Mouse (Mus musculus) gastrocnemius, postnatal 36 days (tissue): Measurements from ENCODE around the gene Cdsn. TPM values are rescaled to one million over a fixed set of nuclear protein-coding genes. Genes with fewer than 3 reads are reported as not detected.

Source experiments
- total RNA-seq, 2 experiments: library from RNA; stranded (reverse); gene quantifications; 2 replicates each; pipeline ENCODE4 v1.2.3; 2021

Gene Cdsn
- total RNA-seq, 2 experiments from 2014 or later = not detected

Other genes with a start within 250 kb of the Cdsn start
- under 1 TPM; 0.38 to 0.47 TPM for gene H2-Q1, start 231.7 kb upstream of the Cdsn start, total RNA-seq
- gene H2-Q2, start 209.9 kb upstream of the Cdsn start, total RNA-seq = under 1 TPM; 0.20 to 0.77 TPM
- 1 to 10 TPM; 3.6 to 4.0 TPM for gene H2-Q4, start 172.5 kb upstream of the Cdsn start, total RNA-seq
- gene H2-Q6, start 127.3 kb upstream of the Cdsn start, total RNA-seq = under 1 TPM; 0.17 to 0.26 TPM
- under 1 TPM; 0.33 to 0.62 TPM for gene H2-Q7, start 113.0 kb upstream of the Cdsn start, total RNA-seq
- gene H2-Q10, start 82.0 kb upstream of the Cdsn start, total RNA-seq = under 1 TPM; 0.10 to 0.13 TPM
- gene Pou5f1, start 46.1 kb upstream of the Cdsn start, total RNA-seq = not detected
- 1 to 10 TPM; 1.5 to 2.0 TPM for gene Tcf19, start 35.3 kb upstream of the Cdsn start, total RNA-seq
- 1 to 10 TPM; 1.4 to 2.8 TPM for gene Cchcr1, start 35.0 kb upstream of the Cdsn start, total RNA-seq
- gene Psors1c2, start 18.9 kb upstream of the Cdsn start, total RNA-seq = not detected
- gene 2300002M23Rik, start 15.3 kb downstream of the Cdsn start, total RNA-seq = not detected
- gene Sfta2, start 49.4 kb downstream of the Cdsn start, total RNA-seq = not detected
- gene Gm9573, start 74.5 kb downstream of the Cdsn start, total RNA-seq = not detected
- not detected for gene Mucl3, start 91.6 kb downstream of the Cdsn start, total RNA-seq
- gene Vars2, start 115.5 kb downstream of the Cdsn start, total RNA-seq = 10 to 100 TPM; 12.5 to 12.9 TPM
- gene Gtf2h4, start 121.6 kb downstream of the Cdsn start, total RNA-seq = 10 to 100 TPM; 15.3 to 19.0 TPM
- 10 to 100 TPM; 12.7 to 15.0 TPM for gene Ddr1, start 152.5 kb downstream of the Cdsn start, total RNA-seq